In the genomic region with DNA sequence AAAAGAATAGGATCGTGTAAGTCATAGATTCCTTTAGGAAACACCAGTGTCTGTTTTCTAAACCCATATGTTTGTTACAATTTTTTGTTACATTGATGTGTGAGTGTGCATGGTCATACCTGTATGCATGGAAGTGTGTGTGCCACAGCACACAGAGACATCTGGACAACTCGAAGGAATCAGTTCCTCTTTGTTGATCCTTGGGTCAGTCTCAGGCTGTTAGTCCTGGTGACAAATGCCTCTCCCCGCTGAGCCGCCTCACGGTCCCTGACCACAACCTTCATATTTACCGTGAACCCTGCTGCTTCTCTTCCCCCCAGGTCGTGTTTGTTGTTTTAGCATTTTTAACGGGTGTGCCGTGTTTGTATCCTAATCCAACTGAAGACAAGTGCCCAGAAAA, we compare ENCODE assay signal across 29 mouse cellular contexts. TPM values are rescaled to one million over a fixed set of nuclear protein-coding genes. Genes with fewer than 3 reads are reported as not detected.
A peak's percentile ranks its signal among the peaks of the same experiment; 100 is the strongest.
DNase-seq lines count a peak whose midpoint lies in the region; ATAC-seq and TF ChIP-seq lines count a peak whose summit lies in the region.
"Had no signal": no experiment of that assay in that cellular context is flagged by ENCODE, and none has a peak within 500 bp of the region (broad histone marks: within the 10 kb centered on the region; RNA-seq: fewer than 3 reads in every experiment).

No protein-coding gene starts in this region.

- H3K9ac ChIP-seq in CH12.LX (ENCODE audit: insufficient read depth, low read depth), result no peak overlapping the region
- H3K9ac ChIP-seq: embryonic facial prominence, embryonic 13.5 days; embryonic facial prominence, embryonic 15.5 days; forebrain, embryonic 12.5 days had no signal

- H3K79me2 ChIP-seq in CH12.LX (replicated peaks; ENCODE audit: control insufficient read depth, extremely low read depth, insufficient read depth, poor library complexity, severe bottlenecking), result no peaks in the 10 kb centered on the region

- peak; percentile 10 for DNase-seq in CH12.LX (ENCODE audit: extremely low read depth)
- no peak for DNase-seq in lung, adult 2 months
- DNase-seq in hindbrain, embryonic 10.5 days (ENCODE audit: low spot score), result no peak
- no peak for DNase-seq in cerebellum, postnatal 14 days
- DNase-seq: adrenal gland, adult 2 months; adrenal gland, postnatal 10 days; adrenal gland, postnatal 25 days; B cell, adult 2 months; cerebellum, adult 11 months; cerebellum, adult 18-20 months; cerebellum, adult 8-10 months; cerebellum, adult 9-11 months; cerebellum, postnatal 25 days; embryo, embryonic 11 days had no signal

- H3K4me3 ChIP-seq in CH12.LX (replicated peaks in 1 of 3; ENCODE audit: low read depth in 2 of 3, low read length in 2 of 3, poor library complexity in 1 of 3), result no peak overlapping the region
- H3K4me3 ChIP-seq in lung, adult 2 months (replicated peaks; ENCODE audit: extremely low read depth, low read depth, low read length), result no peak overlapping the region
- H3K4me3 ChIP-seq in hindbrain, embryonic 10.5 days, result no peak overlapping the region
- H3K4me3 ChIP-seq: embryonic facial prominence, embryonic 13.5 days; embryonic facial prominence, embryonic 15.5 days; erythroblast, embryonic 14.5 days; forebrain, embryonic 10.5 days; forebrain, embryonic 12.5 days had no signal

- no peak for TF ChIP-seq CTCF in CH12.LX (conservative IDR thresholded peaks at IDR 0.05 in 1 of 2, IDR thresholded peaks at IDR 0.05 in 1 of 2; ENCODE audit: low read depth in 2 of 2, low read length in 2 of 2)
- no peak for TF ChIP-seq CTCF in lung, adult 2 months (IDR thresholded peaks at IDR 0.05; ENCODE audit: insufficient read depth, low read length)

- ATAC-seq in granulocyte monocyte progenitor cell, adult 5-6 weeks (replicated peaks; ENCODE audit: poor library complexity, severe bottlenecking), result peak; percentile 67
- ATAC-seq: CD4-positive, CD25-positive, alpha-beta regulatory T cell, adult 4 months; forebrain, embryonic 14.5 days; forebrain, embryonic 16.5 days had no signal

- peaks cover 4 to 12% of the 10 kb centered on the region in 2 experiments; a peak in 2 of 4 replicates for H3K4me1 ChIP-seq in CH12.LX (ENCODE audit: control insufficient read depth in 1 of 2, insufficient read depth in 2 of 2)
- H3K4me1 ChIP-seq in lung, adult 2 months (ENCODE audit: control insufficient read depth, insufficient read depth, low read length), result no peaks in the 10 kb centered on the region
- no peaks in the 10 kb centered on the region for H3K4me1 ChIP-seq in hindbrain, embryonic 10.5 days (replicated peaks)
- H3K4me1 ChIP-seq: embryonic facial prominence, embryonic 13.5 days; embryonic facial prominence, embryonic 15.5 days; forebrain, embryonic 10.5 days; forebrain, embryonic 12.5 days had no signal

- in situ Hi-C loops in CH12.LX (cut with MboI; ENCODE audit: low pct_ligation_motif_present, low pct_unique_long_range_greater_than_20kb, low sequenced_read_pairs), result loop anchor here (25.0 kb wide), 1 partner anchor 153 kb away; no protein-coding TSS in a partner anchor

- H3K27ac ChIP-seq in CH12.LX (ENCODE audit: insufficient read depth, low read depth), result no peak overlapping the region
- H3K27ac ChIP-seq in hindbrain, embryonic 10.5 days, result no peak overlapping the region
- H3K27ac ChIP-seq: embryonic facial prominence, embryonic 13.5 days; embryonic facial prominence, embryonic 15.5 days; forebrain, embryonic 10.5 days; forebrain, embryonic 12.5 days had no signal

- no peaks in the 10 kb centered on the region for H3K27me3 ChIP-seq in CH12.LX (replicated peaks)
- no peaks in the 10 kb centered on the region for H3K27me3 ChIP-seq in hindbrain, embryonic 10.5 days (ENCODE audit: insufficient read depth, poor library complexity, severe bottlenecking)
- H3K27me3 ChIP-seq: embryonic facial prominence, embryonic 13.5 days; embryonic facial prominence, embryonic 15.5 days; forebrain, embryonic 12.5 days had no signal

- peak; percentile 46; the same call in 1 of the 2 replicates for TF ChIP-seq EP300 in CH12.LX (IDR thresholded peaks at IDR 0.05; ENCODE audit: low read length)

- H3K4me2 ChIP-seq in CH12.LX (ENCODE audit: insufficient read depth, low read depth, poor library complexity, severe bottlenecking), result no peak overlapping the region
- H3K4me2 ChIP-seq: embryonic facial prominence, embryonic 13.5 days; embryonic facial prominence, embryonic 15.5 days; forebrain, embryonic 12.5 days had no signal

- no peak for TF ChIP-seq RAD21 in CH12.LX (IDR thresholded peaks at IDR 0.05; ENCODE audit: low read depth, low read length)

- dilution Hi-C loops in CH12.LX (cut with MboI; ENCODE audit: extremely low pct_ligation_motif_present, extremely low pct_unique_long_range_greater_than_20kb, low sequenced_read_pairs), result no loop called here

- H3K36me3 ChIP-seq in CH12.LX (replicated peaks in 1 of 2; ENCODE audit: control insufficient read depth in 1 of 2, insufficient read depth in 1 of 2, low read length in 1 of 2), result peaks cover 36 to 72% of the 10 kb centered on the region in 2 experiments
- peaks cover 14% of the 10 kb centered on the region for H3K36me3 ChIP-seq in hindbrain, embryonic 10.5 days

- TF ChIP-seq POLR2A in CH12.LX (IDR thresholded peaks at IDR 0.05; ENCODE audit: low read depth, low read length), result no peak
- no peak for TF ChIP-seq POLR2A in lung, adult 2 months (IDR thresholded peaks at IDR 0.05; ENCODE audit: borderline replicate concordance, extremely low read depth, low read depth, low read length)

- peaks cover 5% of the 10 kb centered on the region for H3K9me3 ChIP-seq in CH12.LX (replicated peaks; ENCODE audit: low read length)
- H3K9me3 ChIP-seq in hindbrain, embryonic 10.5 days, result 0 out of 2 replicates have a peak, but pooled peaks cover 5% of the 10 kb centered on the region
- H3K9me3 ChIP-seq: embryonic facial prominence, embryonic 13.5 days; embryonic facial prominence, embryonic 15.5 days; forebrain, embryonic 10.5 days; forebrain, embryonic 12.5 days had no signal

- 74% methylated on average over 9 of the region's 9 CpGs for WGBS in lung, adult 2 months
- 85% methylated on average over 9 of the region's 9 CpGs for WGBS in hindbrain, embryonic 10.5 days

TF ChIP-seq in CH12.LX, 34 proteins besides CTCF, POLR2A, EP300 and RAD21:
- TF ChIP-seq TCF12 (IDR thresholded peaks at IDR 0.05; ENCODE audit: low read depth, low read length), result 0 out of 2 replicates have a peak, but pooled peaks have one; percentile 26
- TF ChIP-seq ZC3H11A (IDR thresholded peaks at IDR 0.05; ENCODE audit: low read depth, low read length), result no peak
- TF ChIP-seq MXI1 (IDR thresholded peaks at IDR 0.05; ENCODE audit: low read depth, low read length), result no peak
- no peak for TF ChIP-seq MAFK (IDR thresholded peaks at IDR 0.05; ENCODE audit: insufficient replicate concordance, low read length)
- TF ChIP-seq BHLHE40 (IDR thresholded peaks at IDR 0.05; ENCODE audit: low read depth, low read length), result peak; percentile 35; the same call in 1 of the 2 replicates
- TF ChIP-seq IRF4 (IDR thresholded peaks at IDR 0.05; ENCODE audit: low read depth, low read length), result peak; percentile 60; the same call in 1 of the 2 replicates

RNA-seq across cellular contexts. Expression of gene Tmem192, which starts 12.0 kb away (rescaled TPM):
- 17.2 and 20.6 TPM in 2 replicates for total RNA-seq in CH12.LX (2012; rRNA removed)
- total RNA-seq in CH12.LX (2014; rRNA removed), result 15.7 and 19.5 TPM in 2 replicates
- 69.7 and 72.1 TPM in 2 replicates for polyA plus RNA-seq in CH12.LX (2012; ENCODE audit: insufficient read length, low read depth)
- total RNA-seq in granulocyte monocyte progenitor cell, adult 5-6 weeks (2014; fragmentation: Nextera tagmentation), result 38.9 and 46.6 TPM in 2 replicates
- total RNA-seq in granulocyte monocyte progenitor cell, adult 5-6 weeks (2017), result 17.7 and 26.1 TPM in 2 replicates
- polyA plus RNA-seq in lung, adult 2 months (2012; rRNA removed), result 31.7 and 45.1 TPM in 2 replicates
- polyA plus RNA-seq in hindbrain, embryonic 10.5 days (2016; fragmentation: Nextera tagmentation; extraction: Ambion mirVana), result 20.8 and 22.1 TPM in 2 replicates

RNA-seq across cellular contexts. Expression of gene Trim75, which starts 28.6 kb away (rescaled TPM):
- total RNA-seq in CH12.LX (2012; rRNA removed), result not detected in 2 replicates
- total RNA-seq in CH12.LX (2014; rRNA removed), result not detected in 2 replicates
- 0.07 TPM in 1 of 2 replicates, not detected in the other for polyA plus RNA-seq in CH12.LX (2012; ENCODE audit: insufficient read length, low read depth)
- total RNA-seq in granulocyte monocyte progenitor cell, adult 5-6 weeks (2014; fragmentation: Nextera tagmentation), result not detected in 2 replicates
- total RNA-seq in granulocyte monocyte progenitor cell, adult 5-6 weeks (2017), result not detected in 2 replicates
- polyA plus RNA-seq in lung, adult 2 months (2012; rRNA removed), result not detected in 2 replicates
- polyA plus RNA-seq in hindbrain, embryonic 10.5 days (2016; fragmentation: Nextera tagmentation; extraction: Ambion mirVana), result not detected in 2 replicates
- total RNA-seq: adrenal gland, adult 2 months; adrenal gland, postnatal 10 days; adrenal gland, postnatal 25 days; adrenal gland, postnatal 4 days; MEL had no signal
- polyA plus RNA-seq: adrenal gland, adult 2 months; brain, embryonic 14.5 days; CD4-positive, CD25-positive, alpha-beta regulatory T cell, adult 4 months; embryonic facial prominence, embryonic 11.5 days; embryonic facial prominence, embryonic 13.5 days; erythroblast, embryonic 14.5 days; forebrain, embryonic 10.5 days; forebrain, embryonic 12.5 days; frontal cortex, adult 2 months had no signal

RNA-seq across cellular contexts. Expression of gene Trim61, which starts 59.3 kb away (rescaled TPM):
- total RNA-seq in CH12.LX (2012; rRNA removed), result not detected in 2 replicates
- not detected in 2 replicates for total RNA-seq in CH12.LX (2014; rRNA removed)
- not detected in 2 replicates for polyA plus RNA-seq in CH12.LX (2012; ENCODE audit: insufficient read length, low read depth)
- not detected in 2 replicates for total RNA-seq in granulocyte monocyte progenitor cell, adult 5-6 weeks (2014; fragmentation: Nextera tagmentation)
- total RNA-seq in granulocyte monocyte progenitor cell, adult 5-6 weeks (2017), result not detected in 2 replicates
- not detected in 2 replicates for polyA plus RNA-seq in lung, adult 2 months (2012; rRNA removed)
- not detected in 2 replicates for polyA plus RNA-seq in hindbrain, embryonic 10.5 days (2016; fragmentation: Nextera tagmentation; extraction: Ambion mirVana)
- total RNA-seq: adrenal gland, adult 2 months; adrenal gland, postnatal 10 days; adrenal gland, postnatal 25 days; adrenal gland, postnatal 4 days; MEL had no signal
- polyA plus RNA-seq: adrenal gland, adult 2 months; brain, embryonic 14.5 days; CD4-positive, CD25-positive, alpha-beta regulatory T cell, adult 4 months; embryonic facial prominence, embryonic 11.5 days; erythroblast, embryonic 14.5 days; forebrain, embryonic 14.5 days; forebrain, embryonic 16.5 days; frontal cortex, adult 2 months had no signal

RNA-seq across cellular contexts. Expression of gene Trim60, which starts 59.4 kb away (rescaled TPM):
- total RNA-seq in CH12.LX (2012; rRNA removed) (not detected in 2 replicates), CH12.LX (2014; rRNA removed) (not detected in 2 replicates)
- polyA plus RNA-seq in CH12.LX (2012; ENCODE audit: insufficient read length, low read depth), result not detected in 2 replicates
- total RNA-seq in granulocyte monocyte progenitor cell, adult 5-6 weeks (2014; fragmentation: Nextera tagmentation), result not detected in 2 replicates
- not detected in 2 replicates for total RNA-seq in granulocyte monocyte progenitor cell, adult 5-6 weeks (2017)
- polyA plus RNA-seq in lung, adult 2 months (2012; rRNA removed), result not detected in 2 replicates
- polyA plus RNA-seq in hindbrain, embryonic 10.5 days (2016; fragmentation: Nextera tagmentation; extraction: Ambion mirVana), result not detected in 2 replicates
- total RNA-seq: adrenal gland, adult 2 months; adrenal gland, postnatal 10 days; adrenal gland, postnatal 25 days; adrenal gland, postnatal 4 days; ES-E14; MEL had no signal
- polyA plus RNA-seq: adrenal gland, adult 2 months; brain, embryonic 14.5 days; CD4-positive, CD25-positive, alpha-beta regulatory T cell, adult 4 months; embryonic facial prominence, embryonic 11.5 days; embryonic facial prominence, embryonic 13.5 days; embryonic facial prominence, embryonic 15.5 days; forebrain, embryonic 10.5 days; forebrain, embryonic 12.5 days; forebrain, embryonic 14.5 days; forebrain, embryonic 16.5 days; frontal cortex, adult 2 months had no signal
